Mouse (Mus musculus): ENCODE measurements at regions not wholly inside any gene's neighbourhood (a gene's known extent, or its start where the extent isn't known, plus 50 kb on each side); places are given as distances from the start of the nearest gene placed in this dataset.

DNA sequence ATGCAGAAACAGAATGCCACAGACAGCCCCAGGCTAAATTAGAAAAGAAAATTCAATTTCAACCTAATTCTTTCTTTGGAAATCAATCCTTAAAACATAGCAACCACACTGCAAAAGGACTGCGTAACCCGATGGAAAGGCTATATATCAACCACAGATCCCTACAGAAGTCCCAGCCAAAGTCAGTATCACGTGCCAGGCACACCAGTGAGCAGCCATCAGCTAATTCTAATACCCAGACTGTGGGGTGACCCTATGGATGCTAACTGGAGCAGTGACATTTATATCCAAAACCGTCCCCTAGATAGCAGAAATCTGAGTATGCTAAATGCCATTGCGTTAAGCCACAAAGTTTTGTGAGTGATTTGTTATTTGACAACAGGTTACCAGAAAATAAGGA is 286.5 kb upstream of the N6amt1 start:
- DNase-seq: no peak

DNA sequence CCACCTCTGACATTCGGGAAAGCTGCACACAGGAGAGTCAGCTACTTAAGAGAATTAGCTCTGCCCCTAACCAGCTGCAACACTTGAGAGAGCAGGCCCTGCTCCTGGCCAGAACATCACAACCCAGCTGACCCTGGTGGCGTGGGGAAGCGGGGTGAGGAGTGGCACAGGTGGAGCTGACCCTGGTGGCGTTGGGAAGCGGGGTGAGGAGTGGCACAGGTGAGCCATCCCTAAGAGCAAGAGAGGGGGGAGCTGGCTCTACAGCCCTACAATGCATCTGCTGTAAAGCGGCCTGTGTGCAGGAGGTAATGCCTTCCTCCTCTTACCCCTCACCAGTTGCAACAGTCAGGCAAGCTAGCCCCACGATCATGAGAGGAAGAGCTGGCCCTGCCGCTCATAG is 293.5 kb upstream of the N6amt1 start:
- no peak for DNase-seq

DNA sequence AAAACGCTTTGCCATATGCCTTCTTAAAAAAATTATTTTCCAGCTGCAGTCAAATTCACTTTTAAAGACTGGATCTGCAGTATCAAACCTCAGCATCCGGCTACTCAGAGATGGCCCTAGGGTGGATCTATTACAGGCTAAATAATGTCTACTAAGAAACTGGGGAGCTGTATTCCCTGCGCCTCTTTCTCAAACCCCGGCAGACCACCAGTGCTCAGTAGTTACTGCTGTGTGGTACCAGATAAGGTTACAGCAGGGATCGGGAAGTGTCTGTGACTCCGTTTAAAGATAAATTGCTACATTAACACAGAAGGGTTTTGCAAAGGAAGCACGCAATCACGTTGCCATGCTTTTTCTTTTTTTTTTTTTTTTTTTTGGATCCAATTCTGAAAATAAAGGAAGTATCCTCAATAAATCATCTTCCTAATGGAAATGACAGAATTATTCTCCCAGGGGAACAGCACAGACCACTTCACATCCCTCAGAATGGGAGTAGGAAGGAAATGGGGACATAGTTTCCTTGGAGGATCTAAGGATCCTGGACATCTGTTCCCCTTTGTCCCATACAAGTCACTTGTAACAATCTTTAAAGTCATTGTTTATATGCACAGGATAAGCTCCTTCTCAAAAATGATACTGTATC is 304.1 kb upstream of the N6amt1 start:
- no peak for DNase-seq

DNA sequence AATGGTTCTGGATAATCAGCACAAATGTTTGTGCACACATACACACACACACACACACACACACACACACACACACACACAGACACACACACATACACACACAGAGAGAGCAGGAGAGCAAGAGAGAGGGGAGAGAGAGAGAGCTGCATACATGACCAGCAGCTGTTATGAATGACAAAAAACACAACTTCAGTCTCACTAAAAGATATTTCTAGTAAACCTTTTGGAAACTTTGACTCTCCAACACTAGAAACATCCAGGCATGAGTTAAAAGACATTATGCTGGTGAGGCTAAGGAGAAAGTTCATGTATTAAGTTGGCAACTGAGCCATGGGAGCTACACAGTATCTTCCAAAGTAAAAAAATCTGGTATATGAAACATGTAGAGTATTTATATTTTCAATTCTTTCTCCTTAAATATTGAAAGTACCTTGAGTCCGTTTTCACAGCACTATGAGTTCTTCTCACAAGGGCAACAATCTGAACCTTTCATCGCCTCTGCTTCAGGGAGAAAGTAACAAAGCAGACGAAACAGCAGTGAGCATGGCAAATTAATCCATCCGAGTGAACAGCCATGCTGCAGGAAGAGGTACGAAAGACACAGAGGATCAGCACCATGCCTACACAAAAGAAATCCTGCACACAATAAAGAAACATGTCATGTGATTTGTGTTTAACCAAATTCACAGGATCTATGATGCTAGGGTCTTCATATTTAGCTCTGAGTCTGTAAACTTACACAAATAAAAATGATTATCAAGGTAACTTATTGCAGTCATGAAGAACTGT is 309.0 kb upstream of the N6amt1 start:
- DNase-seq: no peak

- DNase-seq: no peak
Measured at GRCm38 (mm10) chr16:87043689-87044088, 310.3 kb upstream of the N6amt1 start.

DNA sequence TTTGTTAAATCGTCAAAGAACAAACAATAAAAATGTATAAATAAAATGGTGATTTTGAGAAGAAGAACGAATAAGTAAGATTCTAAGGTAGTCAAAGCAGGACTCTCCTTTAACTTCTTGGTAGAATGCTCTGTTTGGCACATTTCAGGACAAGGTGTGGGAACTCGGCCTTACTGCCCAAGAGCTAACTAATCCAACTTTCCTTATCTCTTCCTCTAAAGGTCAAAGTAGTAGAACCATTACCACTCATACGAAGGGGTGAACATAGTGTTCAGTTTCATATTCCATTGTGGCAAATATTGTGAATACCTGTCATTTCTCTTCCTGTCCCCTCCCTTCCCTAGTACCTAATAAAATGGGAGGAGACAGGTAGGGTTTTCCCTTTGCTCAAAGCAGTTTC is 313.6 kb upstream of the N6amt1 start:
- DNase-seq: no peak

DNA sequence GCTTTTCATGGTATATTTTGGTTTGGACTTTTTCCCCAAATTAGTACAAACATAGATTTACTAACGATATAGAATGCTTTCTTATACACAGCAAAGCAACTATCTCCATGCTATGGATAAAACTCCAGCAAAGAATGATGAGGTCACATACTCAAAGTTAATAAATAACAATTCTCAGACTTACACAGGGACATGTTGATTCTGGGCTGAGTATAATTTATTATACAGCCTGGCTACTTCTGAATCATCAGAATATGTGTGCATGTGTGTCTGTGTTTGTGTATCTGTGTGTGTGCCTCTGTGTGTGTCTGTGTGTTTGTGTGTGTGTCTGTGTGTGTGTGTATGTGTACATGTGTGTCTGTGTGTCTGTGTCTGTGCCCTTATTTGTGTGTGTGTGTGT is 314.1 kb upstream of the N6amt1 start:
- DNase-seq: no peak

- DNase-seq: no peak
Measured at GRCm38 (mm10) chr16:87037061-87037460, 316.9 kb upstream of the N6amt1 start.

- DNase-seq: no peak
Measured at GRCm38 (mm10) chr16:87031836-87032235, 322.1 kb upstream of the N6amt1 start.

DNA sequence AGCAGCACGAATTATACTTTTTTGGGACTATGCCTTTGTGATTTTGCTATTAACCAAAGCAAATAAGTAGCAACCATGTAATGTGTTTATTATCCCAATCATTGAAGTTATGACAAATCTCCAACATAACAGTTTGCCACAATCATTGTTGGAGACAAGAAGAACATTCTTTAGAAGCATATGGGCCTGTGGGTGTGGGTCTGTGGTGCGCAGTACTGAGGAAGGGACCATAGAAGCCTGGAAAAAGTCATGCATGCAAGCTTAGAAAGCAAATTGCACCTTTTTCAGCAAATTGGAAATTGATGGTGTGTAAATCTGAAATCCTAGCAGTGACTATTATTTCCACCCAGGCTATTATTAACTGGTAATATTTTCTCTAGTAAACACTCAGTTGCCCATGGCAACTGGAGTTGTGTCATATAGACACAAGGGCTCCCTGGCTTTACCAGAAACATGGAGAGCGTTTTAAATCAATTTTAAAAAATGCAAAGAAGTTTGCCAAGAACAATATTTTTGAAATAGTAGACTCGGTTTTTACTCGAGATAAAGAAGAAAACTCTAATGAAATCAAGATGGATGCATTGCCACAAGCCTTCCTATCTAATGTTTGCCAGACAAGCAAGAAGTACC is 325.4 kb upstream of the N6amt1 start:
- DNase-seq: no peak

- no peak for DNase-seq
Measured at GRCm38 (mm10) chr16:87027621-87028020, 326.4 kb upstream of the N6amt1 start.

GRCm38 (mm10) chr16:87022041-87022440 is 331.9 kb upstream of the N6amt1 start:
- no peak for DNase-seq

GRCm38 (mm10) chr16:87017107-87017670 is 336.8 kb upstream of the N6amt1 start:
- no peak for DNase-seq

DNA sequence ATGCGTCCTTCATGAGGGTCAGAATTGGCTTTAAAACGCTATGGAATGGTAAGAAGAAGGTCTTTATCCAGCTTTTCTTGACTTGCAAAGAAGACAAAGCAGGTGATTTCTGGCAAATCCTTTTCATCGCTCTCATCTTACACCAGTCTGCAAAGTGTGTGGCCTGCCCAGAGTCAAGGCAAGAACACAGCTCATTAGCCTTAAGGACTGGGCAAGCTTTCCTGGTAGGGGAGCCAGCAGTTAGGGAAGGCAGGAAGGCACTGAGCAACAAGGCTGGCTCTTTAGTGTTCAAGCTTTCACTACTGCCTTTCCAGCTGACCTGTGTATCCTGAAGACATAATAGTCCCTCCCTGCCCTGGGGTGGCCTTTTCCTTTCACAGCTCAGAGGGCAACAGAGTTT is 352.4 kb upstream of the N6amt1 start:
- no peak for DNase-seq

DNA sequence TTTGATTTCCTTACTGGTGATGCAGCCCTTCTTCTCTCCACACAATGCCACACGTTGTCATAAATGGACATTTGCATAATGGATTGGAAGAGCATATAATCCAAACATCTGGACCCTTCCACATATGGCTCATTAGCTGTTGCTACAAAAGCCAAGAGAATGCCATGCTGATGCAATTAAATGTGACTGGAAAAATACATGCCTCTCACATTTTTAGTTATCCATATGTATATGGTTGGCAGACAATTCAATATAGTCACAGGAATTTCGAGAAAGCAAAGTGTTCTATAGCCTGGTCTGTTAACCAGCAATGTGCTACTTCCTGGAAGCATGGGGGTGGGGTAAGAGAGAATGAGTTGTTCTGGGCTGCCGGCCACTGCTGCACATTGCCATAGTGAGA is 352.9 kb upstream of the N6amt1 start:
- no peak for DNase-seq

- DNase-seq: no peak
Measured at GRCm38 (mm10) chr16:86971691-86972090, 382.3 kb upstream of the N6amt1 start.

GRCm38 (mm10) chr16:86949681-86950080 is 404.3 kb upstream of the N6amt1 start:
- no peak for DNase-seq

DNA sequence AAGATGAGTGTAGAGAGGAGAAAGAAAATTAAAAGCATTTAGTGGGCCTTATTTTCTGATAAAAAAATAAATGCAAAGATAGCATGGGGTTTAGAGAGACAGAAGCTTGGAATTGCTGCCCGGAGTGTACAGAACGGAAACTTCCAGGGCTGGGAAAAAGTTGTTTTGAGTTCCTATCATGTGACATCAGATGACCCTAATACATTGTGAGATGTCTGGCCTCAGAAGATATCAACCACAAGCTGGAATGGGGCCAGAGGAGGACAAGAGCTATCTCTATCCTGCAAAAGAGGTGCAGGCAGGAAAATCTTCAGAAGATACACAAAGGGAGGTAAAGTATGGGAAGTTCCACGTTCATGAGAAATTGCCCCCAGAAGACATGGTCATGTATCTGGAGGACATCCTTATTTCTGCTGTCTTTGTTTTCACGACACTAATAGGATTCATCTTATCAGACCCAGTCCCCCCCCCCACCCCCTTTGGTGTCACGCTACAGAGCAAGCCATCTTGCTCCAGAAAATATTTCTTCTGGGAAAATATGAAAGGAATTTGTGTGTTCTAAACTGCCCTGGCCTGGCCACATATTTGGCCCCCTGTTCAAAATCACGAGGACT is 408.3 kb upstream of the N6amt1 start:
- DNase-seq: no peak

- DNase-seq: no peak
Measured at GRCm38 (mm10) chr16:86945058-86945457, 408.9 kb upstream of the N6amt1 start.

GRCm38 (mm10) chr16:86934989-86935388 is 419.0 kb upstream of the N6amt1 start:
- DNase-seq: no peak

DNA sequence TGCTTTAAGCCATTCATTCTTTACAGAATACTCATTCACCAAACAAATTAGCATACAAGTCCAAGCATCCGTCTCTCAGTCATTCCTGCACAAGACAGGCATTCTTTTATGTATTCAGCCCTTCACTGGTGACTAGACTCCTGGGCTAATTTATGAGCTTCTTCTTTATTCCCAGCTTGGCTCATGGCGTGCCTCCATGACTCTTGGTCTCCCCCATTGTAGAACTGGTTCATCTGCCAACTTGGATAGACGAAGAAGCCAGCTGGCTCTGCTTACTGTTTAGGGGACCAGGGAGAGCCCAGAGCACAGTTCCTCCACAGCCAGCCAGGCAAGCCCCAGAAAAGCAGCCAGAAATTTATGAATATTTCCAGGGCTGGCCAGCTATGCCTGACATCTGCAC is 421.2 kb upstream of the N6amt1 start:
- DNase-seq: peak; percentile 9

DNA sequence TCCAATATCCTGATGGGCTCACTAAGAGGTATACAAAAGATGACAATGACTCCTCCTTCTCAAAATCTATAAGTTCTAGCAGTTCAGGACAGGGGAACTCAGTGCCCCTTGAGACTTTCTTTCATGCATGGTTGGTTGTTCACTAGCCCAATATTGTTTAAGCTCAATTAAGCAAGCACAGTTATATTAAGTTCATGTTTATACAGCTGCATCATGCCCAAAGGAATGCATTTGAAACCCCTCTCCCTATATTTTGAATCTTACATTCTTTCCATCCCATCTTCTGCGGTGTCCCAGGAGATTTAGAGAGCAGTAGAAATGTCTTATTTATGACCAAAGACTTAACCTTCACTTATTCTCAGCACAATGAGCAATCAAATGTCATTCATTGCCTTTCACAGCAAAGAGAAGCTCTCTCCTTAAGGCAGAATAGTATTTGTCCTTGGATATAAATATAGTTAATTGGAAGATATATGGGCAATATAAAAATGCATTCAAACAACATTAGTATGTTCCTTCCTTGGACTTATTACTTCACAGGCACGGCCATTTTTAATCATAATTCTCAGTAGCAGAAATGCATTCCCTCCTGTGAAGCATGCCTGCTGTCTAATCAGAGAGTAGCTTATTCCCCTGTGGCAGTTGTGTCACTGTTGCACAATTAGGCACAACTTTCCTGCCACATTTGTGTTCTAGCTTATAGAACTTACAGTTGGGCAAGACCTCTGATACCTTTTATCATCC is 455.8 kb upstream of the N6amt1 start:
- DNase-seq: no peak

- DNase-seq: no peak
Measured at GRCm38 (mm10) chr16:86894982-86895381, 459.0 kb upstream of the N6amt1 start.

All from kidney, adult 11 months (tissue).